Mouse (Mus musculus) embryonic facial prominence, embryonic 11.5 days (tissue): Measurements from ENCODE around the gene Gm21887. TPM values are rescaled to one million over a fixed set of nuclear protein-coding genes. Genes with fewer than 3 reads are reported as not detected.
"Not testable (repeated sequence)": the region's sequence is repeated elsewhere in the genome, so short reads cannot be mapped to it uniquely, and the experiment has no call there.

Experiments used
- ATAC-seq: fragments of 200-750 bp; cut with Nextera tagmentation; replicated peaks from 2 replicates; pipeline ENCODE4 v1.8.0; 2017; ENCODE audit warnings: low read depth; ENCODE audit not compliant: insufficient number of reproducible peaks, low FRiP score, low TSS enrichment
- DNase-seq: peaks from one replicate; pipeline ENCODE4 v3.0.0-alpha.2; 2015; ENCODE audit warnings: low spot score
- H3K27ac ChIP-seq: fragments of 300-500 bp; sonication (generic); replicated peaks from 2 replicates; pipeline ENCODE4 v1.5.1; 2014; ENCODE audit warnings: mild to moderate bottlenecking, low read depth, low read length, control low read depth
- H3K27me3 ChIP-seq: fragments of 300-500 bp; sonication (generic); 2 replicates; pipeline ENCODE4 v1.6.1; 2014; ENCODE audit warnings: mild to moderate bottlenecking, low read length, moderate library complexity, mixed read lengths; ENCODE audit not compliant: control insufficient read depth, insufficient read depth
- H3K36me3 ChIP-seq: fragments of 300-500 bp; sonication (generic); replicated peaks from 2 replicates; pipeline ENCODE4 v1.6.1; 2014; ENCODE audit warnings: low read depth, mild to moderate bottlenecking, low read length, moderate library complexity, mixed read lengths; ENCODE audit not compliant: control insufficient read depth, insufficient read depth
- H3K4me1 ChIP-seq: fragments of 300-500 bp; sonication (generic); 2 replicates; pipeline ENCODE4 v1.6.1; 2014; ENCODE audit warnings: low read length, mixed read lengths; ENCODE audit not compliant: control insufficient read depth, insufficient read depth
- H3K4me2 ChIP-seq: fragments of 300-500 bp; sonication (generic); 2 replicates; pipeline ENCODE4 v1.6.1; 2014; ENCODE audit warnings: low read depth, mild to moderate bottlenecking, control low read depth, low read length, moderate library complexity
- H3K4me3 ChIP-seq: fragments of 300-500 bp; sonication (generic); 2 replicates; pipeline ENCODE4 v1.5.1; 2014; ENCODE audit warnings: low read depth, low read length, control low read depth
- H3K9ac ChIP-seq: fragments of 300-500 bp; sonication (generic); replicated peaks from 2 replicates; pipeline ENCODE4 v1.6.1; 2014; ENCODE audit warnings: mild to moderate bottlenecking, control low read depth, low read length
- H3K9me3 ChIP-seq: fragments of 300-500 bp; sonication (generic); replicated peaks from 2 replicates; pipeline ENCODE4 v1.6.1; 2016; ENCODE audit warnings: mild to moderate bottlenecking, low read length, inconsistent platforms, mixed read lengths; ENCODE audit not compliant: control insufficient read depth
- whole genome bisulfite sequencing: fragments of 180-500 bp; shearing (Covaris S2); extraction: QIAGEN DNeasy Blood & Tissue Kit; methylation state at CpG from one replicate; pipeline ENCODE4 v1.1.7; 2014; 5-methylcytosine and 5-hydroxymethylcytosine counted together
- polyA plus RNA-seq: library from polyadenylated mRNA; unstranded; fragments of >200 nt; fragmentation: Nextera tagmentation; extraction: Ambion mirVana; gene quantifications from 2 replicates; pipeline ENCODE4 v1.2.1, GENCODE M21; 2014

Gene Gm21887
- polyA plus RNA-seq = 154 and 162 TPM in 2 replicates

DNA sequence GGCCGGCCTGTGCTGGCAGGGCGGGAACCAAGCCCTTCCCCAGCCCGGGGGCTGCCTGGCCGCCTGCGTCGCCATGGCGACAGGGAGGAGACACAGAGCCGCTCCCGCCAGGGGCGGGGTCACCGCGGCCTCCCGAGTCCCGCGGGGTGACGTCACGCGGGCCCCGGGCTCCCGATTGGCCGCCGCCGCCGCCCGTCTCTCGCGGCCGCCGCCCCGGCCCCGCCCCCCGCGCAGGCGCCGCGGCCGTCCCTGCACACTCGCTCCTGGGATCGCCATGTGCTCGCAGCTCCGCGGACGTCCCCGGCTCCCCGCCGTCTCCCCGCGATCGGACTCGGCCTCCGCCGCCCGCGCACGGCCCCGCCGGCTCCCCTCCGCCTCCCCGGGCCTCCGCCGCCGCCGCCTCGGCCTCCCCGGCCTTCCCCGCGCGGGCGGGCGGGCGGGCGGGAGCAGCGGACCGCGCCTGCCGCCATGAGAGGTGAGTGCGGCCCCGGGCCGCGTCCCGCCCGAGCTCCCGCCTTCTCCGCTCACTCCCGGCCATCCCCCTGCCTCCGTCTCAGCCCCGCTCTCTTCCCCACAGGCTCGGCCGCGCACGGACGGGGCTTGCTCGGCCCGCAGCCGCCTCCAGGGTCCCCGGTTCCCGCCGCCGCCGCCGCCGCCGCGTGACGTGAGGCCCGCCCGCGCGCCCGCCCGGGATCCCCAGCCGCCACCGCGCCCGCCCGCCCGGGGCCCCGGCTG lies at the start of gene Gm21887:
TSS of gene Gm21887 (plus strand) at position 644 of the 735 bp plus-strand sequence.
- 68% methylated on average over 116 of the region's 118 CpGs for WGBS
- peak; percentile 88 for ATAC-seq
- not testable (repeated sequence) for H3K27me3 ChIP-seq, H3K4me1 ChIP-seq, H3K36me3 ChIP-seq
- H3K27ac ChIP-seq = peak within 1 kb of the TSS; percentile 53
- peak within 1 kb of the TSS; percentile 61 for H3K4me3 ChIP-seq
- peak within 1 kb of the TSS; percentile 65 for H3K9ac ChIP-seq
- peak; percentile 94 for DNase-seq
- peaks cover 42% of the 10 kb centered on the region for H3K9me3 ChIP-seq
- peak within 1 kb of the TSS; percentile 28; the same call in 1 of the 2 replicates for H3K4me2 ChIP-seq

- no peak overlapping the region for H3K4me2 ChIP-seq
- H3K9ac ChIP-seq = no peak overlapping the region
- no peak overlapping the region for H3K4me3 ChIP-seq
- WGBS = 89% methylated on average over 1 of the region's 1 CpGs
- DNase-seq (no peak), ATAC-seq (no peak)
- peaks cover 6% of the 10 kb centered on the region; the same call in 1 of the 2 replicates for H3K36me3 ChIP-seq
- no peak overlapping the region for H3K27ac ChIP-seq
- 0 out of 2 replicates have a peak, but pooled peaks cover 4% of the 10 kb centered on the region for H3K9me3 ChIP-seq
- no peaks in the 10 kb centered on the region for H3K4me1 ChIP-seq
- H3K27me3 ChIP-seq = no peaks in the 10 kb centered on the region
Observed at GRCm38 (mm10) chrX:169969337-169969736, 40.1 kb upstream of the Gm21887 start.

DNA sequence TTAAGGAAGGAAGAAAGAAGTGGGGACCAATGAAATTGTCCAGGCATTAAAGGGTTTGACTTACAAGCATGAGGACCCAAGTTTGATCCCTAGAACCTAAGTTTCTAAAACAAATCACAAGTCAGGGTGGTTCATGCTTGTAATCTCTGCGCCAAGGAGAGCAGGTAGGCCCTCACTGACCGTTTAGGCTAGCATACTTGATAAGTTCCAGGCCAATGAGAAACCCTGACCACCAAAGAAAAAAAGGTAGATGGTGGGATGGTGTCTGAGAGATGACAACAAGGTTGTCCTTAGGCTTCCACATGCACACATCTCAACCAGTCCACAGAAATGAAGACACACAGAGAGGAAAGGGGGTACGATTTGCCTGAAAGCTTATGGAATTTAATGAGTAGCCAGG lies 39.7 kb upstream of the Gm21887 start:
- 0 out of 2 replicates have a peak, but pooled peaks have one; percentile 31 for ATAC-seq
- not testable (repeated sequence) for DNase-seq, H3K27me3 ChIP-seq, H3K4me3 ChIP-seq, H3K4me1 ChIP-seq, H3K27ac ChIP-seq, H3K9ac ChIP-seq, H3K36me3 ChIP-seq, H3K4me2 ChIP-seq, H3K9me3 ChIP-seq
- 93% methylated on average over 3 of the region's 3 CpGs for WGBS

DNA sequence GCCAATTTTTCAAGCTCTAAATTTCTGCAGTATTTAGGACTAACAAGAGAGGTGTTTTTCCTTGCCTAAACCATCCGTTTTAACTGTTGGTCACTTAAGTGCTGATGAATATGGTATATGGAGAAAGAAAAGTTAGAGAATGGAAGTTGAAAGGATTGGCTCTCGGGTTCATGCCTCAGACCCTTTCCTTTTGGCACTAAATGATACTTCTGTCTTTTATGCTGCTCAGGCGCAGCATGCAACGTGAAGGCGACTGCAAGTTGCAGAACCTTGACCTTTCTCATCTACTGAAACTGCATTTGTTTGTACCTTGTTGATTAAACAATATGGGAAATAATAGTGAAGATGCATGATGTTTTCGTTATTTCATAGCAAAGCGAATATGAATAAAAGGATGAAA lies 38.9 kb upstream of the Gm21887 start:
- not testable (repeated sequence) for H3K4me1 ChIP-seq, H3K4me3 ChIP-seq, DNase-seq, H3K4me2 ChIP-seq, ATAC-seq, H3K27me3 ChIP-seq, H3K27ac ChIP-seq, H3K9me3 ChIP-seq, H3K9ac ChIP-seq
- H3K36me3 ChIP-seq = peaks cover 10% of the 10 kb centered on the region; the same call in 1 of the 2 replicates
- 88% methylated on average over 7 of the region's 7 CpGs for WGBS

DNA sequence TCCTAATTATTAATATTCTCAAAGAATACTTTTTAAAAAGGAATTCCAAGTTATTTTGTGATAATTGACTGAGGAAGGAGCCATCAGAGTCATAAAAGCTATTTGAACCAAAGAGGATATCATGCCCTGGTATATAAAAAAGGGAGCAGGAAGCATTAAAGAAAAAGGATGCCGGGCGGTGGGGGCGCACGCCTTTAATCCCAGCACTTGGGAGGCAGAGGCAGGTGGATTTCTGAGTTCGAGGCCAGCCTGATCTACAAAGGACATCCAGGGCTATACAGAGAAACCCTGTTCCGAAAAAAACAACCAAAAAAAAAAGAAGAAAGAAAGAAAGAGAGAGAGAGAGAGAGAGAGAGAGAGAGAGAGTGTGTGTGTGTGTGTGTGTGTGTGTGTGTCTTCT lies 37.9 kb upstream of the Gm21887 start:
- not testable (repeated sequence) for ATAC-seq, H3K4me2 ChIP-seq, H3K4me1 ChIP-seq, H3K27me3 ChIP-seq, H3K27ac ChIP-seq, H3K9me3 ChIP-seq, H3K4me3 ChIP-seq, H3K9ac ChIP-seq, DNase-seq
- WGBS = 90% methylated on average over 6 of the region's 6 CpGs
- peaks cover 10% of the 10 kb centered on the region; the same call in 1 of the 2 replicates for H3K36me3 ChIP-seq

GRCm38 (mm10) chrX:169972131-169972530 lies 37.3 kb upstream of the Gm21887 start:
- DNase-seq, H3K27ac ChIP-seq, H3K4me3 ChIP-seq, H3K27me3 ChIP-seq, H3K9me3 ChIP-seq, H3K4me2 ChIP-seq, H3K4me1 ChIP-seq, H3K9ac ChIP-seq: not testable (repeated sequence)
- H3K36me3 ChIP-seq = peaks cover 10% of the 10 kb centered on the region; the same call in 1 of the 2 replicates
- peak; percentile 53; the same call in 1 of the 2 replicates for ATAC-seq
- 77% methylated on average over 2 of the region's 2 CpGs for WGBS

DNA sequence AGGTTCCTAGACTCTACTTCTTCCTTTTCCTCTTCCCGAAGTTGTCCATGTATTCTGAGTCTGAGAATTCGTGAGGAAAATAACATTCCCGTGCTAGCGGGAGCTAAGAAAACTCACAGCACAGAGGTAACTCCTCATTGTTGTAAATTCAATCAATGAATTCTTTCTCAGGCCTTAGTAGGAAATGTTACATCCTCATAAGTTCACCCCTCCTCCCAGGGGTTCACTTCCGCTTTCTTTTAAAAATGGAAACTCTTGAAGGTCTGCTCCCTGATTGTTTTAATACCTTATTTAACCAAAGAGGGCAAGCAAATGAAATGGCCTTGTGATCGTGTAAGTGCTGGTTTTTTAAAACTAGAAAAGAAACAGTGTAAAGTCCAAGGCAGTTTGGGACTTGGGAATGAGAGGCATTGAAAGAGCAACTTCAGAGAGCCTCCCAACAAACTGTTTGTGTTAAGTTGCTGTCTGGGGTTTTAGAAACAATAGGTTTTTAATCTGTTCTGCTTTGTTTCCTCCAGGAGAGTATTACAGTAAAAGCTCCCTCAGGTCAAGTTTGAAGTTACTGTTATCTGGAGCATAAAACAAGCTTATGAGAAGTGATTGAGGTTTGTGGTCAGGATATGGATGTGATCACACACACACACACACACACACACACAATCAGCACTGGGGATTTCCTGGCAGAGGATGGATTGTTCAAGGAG lies 36.5 kb upstream of the Gm21887 start:
- H3K27ac ChIP-seq, H3K27me3 ChIP-seq, H3K9me3 ChIP-seq, H3K4me2 ChIP-seq, ATAC-seq, H3K4me1 ChIP-seq, H3K9ac ChIP-seq, H3K4me3 ChIP-seq: not testable (repeated sequence)
- WGBS = 76% methylated on average over 6 of the region's 6 CpGs
- peaks cover 10% of the 10 kb centered on the region; the same call in 1 of the 2 replicates for H3K36me3 ChIP-seq
- DNase-seq = peak; percentile 18

DNA sequence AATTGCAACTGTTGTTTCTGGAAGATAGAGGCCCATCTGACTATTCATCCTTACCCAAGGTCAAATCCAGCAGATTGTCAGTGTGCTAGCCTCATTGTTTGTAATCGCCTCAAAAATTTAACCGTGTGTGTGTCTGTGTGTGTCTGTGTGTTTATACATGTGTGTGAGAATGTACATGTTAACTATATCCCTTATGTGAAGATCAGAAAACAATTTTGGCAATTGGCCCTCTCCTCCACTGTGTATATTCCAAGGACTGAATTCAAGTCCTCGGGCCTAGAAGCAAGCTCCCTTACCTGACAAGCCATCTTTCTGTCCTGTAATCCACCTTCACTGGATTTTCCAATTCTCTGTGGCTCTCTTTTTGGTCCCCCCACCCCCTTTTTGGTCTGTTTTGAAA lies 35.7 kb upstream of the Gm21887 start:
- peaks cover 10% of the 10 kb centered on the region; the same call in 1 of the 2 replicates for H3K36me3 ChIP-seq
- not testable (repeated sequence) for H3K4me2 ChIP-seq, H3K27me3 ChIP-seq, H3K4me1 ChIP-seq, H3K9ac ChIP-seq, H3K27ac ChIP-seq, ATAC-seq, H3K9me3 ChIP-seq, DNase-seq, H3K4me3 ChIP-seq
- WGBS = 60% methylated on average over 3 of the region's 3 CpGs
